Mouse (Mus musculus) left cerebral cortex, adult 18-20 months (tissue): Measurements from ENCODE around the gene Iglon5. TPM values are rescaled to one million over a fixed set of nuclear protein-coding genes. Genes with fewer than 3 reads are reported as not detected.

Experiments
- DNase-seq, 2 experiments: peaks; one replicate each; pipeline ENCODE4 v3.0.0; 2021 to 2022; ENCODE audit warnings: low spot score in 2 of 2, mixed read lengths in 1 of 2
- total RNA-seq, 2 experiments: library from RNA; stranded (reverse); gene quantifications; 2 replicates each; pipeline ENCODE4 v1.2.3; 2021

The Iglon5 gene
- total RNA-seq, 2 experiments from 2014 or later: 20.6 to 24.9 TPM

DNA sequence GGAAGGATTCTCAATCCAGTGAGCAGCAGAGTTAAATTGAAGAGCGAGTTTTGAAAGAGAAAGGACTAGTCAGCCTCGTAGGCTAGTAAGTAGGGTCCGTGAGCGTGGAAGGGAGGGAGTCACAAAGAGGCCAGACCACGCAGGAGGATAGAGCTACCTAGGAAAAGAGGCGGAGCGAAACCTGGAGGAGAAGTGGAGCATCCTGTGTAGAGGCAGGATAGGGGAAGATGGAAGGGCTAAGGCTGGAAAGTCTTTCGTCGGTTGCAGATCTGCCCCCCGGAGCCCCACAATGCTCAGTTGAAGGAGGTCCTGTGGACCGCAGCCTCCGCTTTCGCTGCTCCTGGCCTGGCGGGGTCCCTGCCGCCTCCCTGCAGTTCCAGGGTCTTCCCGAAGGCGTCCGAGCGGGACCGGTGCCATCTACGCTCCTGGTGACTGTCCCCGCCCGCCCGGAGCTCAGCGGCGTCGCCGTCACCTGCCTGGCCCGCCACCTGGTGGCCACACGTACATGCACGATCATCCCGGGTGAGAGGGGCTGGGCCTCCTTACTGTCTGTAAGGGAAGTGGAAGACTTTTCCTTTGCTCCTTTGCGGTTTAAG, 23.7 kb downstream of the Iglon5 start:
- peak; percentile 71 to 72 for DNase-seq

DNA sequence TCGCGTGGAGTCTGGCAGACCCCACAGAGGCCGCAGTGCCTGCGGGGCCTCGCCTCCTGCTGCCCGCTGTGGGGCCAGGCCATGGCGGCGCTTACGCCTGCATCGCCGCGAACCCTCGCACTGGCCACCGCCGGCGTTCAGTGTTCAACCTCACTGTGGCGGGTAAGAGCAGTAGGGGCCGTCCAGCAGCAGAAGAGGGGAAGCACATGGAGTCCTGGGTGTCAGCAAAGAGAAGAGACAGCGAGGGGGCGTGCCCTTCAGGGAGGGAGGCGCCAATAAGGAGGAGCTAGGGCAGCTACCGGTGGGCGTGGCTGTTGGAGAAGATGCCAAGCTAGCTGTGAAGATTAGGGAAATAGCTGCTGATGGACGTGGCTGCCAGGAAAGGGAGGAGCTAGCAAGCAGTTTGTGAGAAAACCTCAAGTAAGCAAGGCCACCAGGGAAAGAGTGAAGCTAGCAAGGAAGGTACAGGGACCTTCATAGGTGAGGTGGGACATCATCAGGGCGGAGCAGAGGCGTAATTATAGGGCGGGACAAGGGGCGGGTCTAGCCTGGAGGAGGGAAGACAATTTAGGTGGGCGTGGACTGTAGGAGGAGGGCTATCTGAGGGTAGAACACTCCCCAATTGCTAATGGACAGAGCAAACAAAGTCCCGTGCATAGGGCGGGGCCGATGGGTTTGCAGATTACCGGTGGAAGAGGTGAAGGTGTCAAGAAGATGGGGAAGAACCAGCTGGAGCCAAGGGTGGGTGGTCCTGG, 24.4 kb downstream of the Iglon5 start:
- DNase-seq: peak; percentile 62 to 68

DNA sequence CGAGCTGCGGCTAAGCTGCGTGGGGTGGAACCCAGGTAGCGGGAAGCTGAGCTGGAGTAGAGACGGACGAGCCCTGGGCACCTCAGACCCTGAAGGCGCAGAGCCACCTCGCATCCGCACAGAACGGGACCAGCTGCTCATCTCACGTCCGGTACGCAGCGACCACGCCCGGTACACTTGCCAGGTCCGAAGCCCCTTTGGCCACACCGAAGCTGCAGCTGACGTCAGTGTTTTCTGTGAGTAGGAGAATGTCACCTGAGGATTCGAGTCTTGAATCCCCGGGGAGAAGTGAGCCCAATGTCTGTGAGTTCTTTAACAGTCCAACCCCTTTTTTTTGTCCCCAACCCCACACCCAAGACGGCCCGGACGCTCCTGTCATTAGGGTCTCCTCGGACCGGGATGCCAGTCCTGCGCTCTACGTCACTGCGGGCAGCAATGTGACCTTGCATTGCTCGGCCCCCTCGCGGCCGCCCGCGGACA, 25.0 kb downstream of the Iglon5 start:
- no peak for DNase-seq

DNA sequence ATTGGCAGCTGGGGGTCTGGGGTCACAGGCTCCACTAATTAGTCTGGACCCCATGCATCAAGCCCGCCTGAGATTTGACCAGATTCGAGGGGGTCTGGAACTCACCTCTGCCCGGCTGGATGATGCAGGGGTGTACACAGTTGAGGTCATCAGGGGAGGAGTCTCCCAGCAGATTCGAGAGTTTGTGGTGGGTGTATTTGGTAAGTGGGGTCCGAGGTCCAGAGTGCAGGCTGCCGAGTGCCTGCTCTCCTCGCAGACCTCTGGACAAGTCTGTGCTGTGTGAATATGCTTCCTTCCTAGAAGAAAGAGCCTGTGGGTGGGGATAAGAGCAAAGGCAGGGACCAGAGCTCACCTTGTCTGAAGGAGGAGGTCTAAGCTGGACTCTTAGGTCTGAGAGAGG, 25.9 kb downstream of the Iglon5 start:
- no peak for DNase-seq

DNA sequence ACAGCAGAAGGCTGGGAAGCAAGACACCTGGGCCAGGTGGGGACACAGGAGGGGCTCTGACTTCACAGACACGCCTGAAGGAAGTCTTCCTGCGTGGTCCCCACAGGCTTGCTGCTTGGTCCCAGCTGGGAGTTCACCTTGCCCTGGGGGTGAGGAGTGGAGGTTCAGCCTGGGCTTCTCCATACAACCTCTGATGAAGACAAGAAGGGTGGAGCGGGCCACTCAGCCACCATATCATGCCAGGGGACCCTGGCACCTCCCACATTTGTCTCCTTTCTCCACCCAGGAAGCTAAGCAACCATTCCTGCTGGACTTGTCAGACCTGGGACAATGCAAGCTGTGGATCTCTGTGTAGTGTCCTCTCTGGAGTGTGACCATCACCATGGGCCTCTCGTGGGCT, 27.0 kb downstream of the Iglon5 start, which contains the start of gene Vsig10l:
TSS of gene Vsig10l (plus strand) at position 301 of the 400 bp plus-strand sequence.
- DNase-seq: no peak

DNA sequence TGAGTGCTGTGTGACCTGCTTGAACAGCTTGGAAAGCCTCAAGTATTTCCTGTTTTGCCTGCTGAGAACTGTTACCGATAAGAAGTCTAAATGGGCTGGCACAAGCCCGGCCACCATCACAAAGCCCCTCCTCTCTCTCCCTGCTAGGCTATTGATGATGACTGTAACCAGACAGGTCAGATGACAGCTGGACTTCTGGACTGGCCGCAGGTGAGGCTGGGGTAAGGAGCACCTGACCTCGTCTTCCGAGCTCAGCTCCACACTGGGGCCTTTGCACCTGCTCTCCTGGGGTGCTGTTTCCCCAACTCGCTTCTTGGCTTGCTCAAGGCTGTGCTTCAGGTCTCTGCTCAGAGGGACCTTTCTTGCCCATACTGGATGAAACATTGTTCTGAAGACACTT, 35.5 kb downstream of the Iglon5 start:
- no peak for DNase-seq

DNA sequence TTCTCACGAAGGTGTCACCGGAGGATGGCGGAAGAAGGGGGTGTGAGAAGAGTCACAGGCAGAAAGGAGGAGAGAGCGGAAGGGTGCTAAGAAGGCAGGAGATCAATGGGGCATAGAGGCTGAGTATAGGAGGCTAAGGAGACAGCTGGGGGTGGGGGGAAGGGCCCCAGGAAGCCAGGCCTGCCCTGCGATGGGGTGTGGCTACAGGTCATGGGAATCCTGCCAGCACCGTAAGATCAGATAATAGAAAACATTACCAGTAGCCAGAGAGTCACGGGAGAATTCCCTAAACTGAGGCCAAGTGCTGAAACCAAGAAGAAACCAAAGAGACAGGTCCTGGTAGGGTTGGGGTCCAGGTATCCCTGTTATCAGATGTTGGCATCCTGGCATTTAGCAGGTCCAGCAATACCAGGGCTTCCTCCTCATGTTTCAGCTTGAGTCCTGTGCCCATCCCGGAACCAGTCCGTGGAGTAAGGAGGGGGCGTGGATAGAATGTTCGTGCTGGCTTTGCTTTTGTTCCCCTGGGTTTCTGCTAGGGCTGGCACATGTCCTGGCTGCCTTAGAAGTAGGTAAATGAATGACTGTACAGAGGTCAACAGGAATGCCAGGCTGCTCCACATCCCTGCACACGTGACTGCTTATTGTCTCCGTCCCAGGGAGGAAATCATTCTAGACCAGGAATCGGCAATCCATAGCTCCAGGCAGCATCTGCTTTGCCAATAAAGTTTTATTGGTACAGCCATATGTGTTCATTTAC, 36.1 kb downstream of the Iglon5 start:
- DNase-seq: no peak

DNA sequence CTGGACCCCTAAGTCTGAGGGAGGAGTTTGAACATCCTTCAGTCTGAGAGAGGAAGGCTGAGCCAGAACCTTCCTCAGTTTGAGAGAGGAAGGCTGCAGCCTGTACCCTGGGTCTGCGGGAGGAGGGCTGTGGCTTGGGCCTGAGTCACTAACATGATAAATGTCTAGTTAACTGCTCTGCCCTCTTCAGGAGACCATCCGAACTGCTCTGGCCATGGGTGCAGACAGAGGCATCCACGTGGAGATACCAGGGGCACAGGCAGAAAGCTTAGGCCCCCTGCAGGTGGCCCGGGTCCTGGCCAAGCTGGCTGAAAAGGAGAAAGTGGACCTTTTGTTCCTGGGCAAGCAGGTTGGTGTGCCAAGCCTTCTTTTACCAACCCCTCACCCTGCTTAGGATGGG, 37.3 kb downstream of the Iglon5 start:
- no peak for DNase-seq

DNA sequence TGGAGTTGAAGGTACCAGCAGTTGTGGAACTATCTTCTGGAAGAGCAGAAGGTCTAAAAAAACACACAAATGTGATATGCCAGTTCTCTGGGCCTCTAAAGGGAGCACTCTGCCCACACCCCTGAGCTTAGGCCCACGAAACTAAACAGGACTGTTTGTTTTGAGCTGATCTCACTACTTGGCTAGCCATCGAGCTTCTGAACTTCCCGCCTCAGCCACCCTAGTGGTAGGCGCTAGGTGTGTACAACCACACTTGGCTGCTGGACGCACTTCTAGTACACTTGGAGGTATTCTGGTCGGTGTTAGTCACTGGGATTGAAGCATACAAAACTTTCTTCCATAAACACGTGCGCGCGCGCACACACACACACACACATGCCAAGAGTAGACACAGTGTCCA, 38.1 kb downstream of the Iglon5 start:
- no peak for DNase-seq

DNA sequence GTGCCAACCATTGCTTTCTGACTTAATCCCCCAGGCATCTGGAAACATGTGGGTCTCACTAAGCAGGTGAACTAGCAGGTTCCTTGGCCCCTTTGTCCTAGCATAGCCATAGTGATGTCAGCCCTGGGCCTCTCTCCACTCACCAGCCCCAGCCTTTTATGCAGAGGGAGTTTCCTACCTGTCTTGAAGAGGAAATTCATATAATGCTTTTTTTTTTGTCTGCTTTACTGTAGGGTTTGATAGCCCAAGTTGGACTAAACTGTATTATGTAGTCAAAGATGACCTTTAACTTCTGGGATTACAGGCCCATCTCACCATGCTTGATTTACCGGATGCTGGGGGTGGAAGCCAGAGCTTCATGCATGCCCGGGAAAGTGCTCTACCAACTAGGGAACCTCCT, 40.1 kb downstream of the Iglon5 start:
- DNase-seq: no peak

DNA sequence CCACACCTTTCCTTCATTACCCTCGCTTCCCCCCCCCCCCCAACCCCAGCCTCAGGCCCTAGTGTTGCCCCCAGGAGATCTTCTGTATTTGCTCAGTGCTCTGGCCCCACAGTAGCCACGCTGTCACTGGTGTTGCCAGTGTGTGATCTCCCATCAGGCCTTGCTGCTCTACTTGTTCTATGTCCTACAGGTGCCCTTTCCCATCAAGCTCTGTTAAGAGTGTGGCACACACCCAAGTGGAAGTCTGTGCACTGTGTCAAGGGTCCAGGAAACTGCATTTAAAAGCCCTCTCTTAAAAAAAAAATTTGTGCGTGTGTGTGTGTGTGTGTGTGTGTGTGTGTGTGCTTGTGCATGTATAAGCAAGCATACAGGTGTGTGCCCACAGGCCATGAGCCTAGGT, 41.6 kb downstream of the Iglon5 start:
- DNase-seq: no peak

DNA sequence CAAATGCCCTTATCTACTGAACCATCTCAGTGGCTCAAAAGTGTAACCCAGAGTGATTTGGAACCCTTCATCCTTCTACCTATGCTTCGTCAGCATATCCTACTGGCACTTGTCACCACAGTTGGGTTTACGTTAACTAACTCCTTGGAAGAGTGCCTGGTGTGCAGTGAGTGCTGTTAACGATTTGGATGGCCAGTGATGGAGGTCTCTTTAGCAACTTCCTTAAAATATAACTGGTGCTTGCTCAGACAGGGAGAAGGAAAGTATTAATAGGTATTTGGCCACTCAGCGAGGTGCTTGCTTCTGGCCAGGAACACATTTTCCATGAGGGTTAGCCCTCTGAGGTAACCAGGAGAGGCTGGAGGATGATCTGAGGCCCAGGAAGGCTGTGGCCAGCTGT, 42.1 kb downstream of the Iglon5 start:
- DNase-seq: no peak

DNA sequence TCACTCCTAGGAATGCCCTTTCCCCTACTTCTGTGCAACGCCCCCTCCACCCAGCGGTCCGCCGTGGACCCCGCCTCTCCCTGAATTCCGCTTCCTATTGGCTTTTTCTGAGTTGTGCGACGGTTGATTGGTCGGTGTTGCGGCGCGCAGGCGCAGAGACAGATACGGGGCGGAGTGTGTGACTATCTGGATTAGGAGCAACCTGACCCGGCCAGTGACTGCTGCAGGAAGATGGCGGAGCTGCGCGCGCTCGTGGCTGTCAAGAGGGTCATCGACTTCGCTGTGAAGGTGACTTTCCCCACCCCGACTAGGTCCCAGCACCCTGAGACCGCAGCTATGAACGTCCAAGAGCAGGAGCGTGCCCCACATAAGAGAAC, 46.0 kb downstream of the Iglon5 start, which contains the start of the genes Etfb and Gm45233:
TSS of gene Etfb (plus strand) at position 167 of the 377 bp plus-strand sequence.
TSS of gene Gm45233 (plus strand) at position 212 of the 377 bp plus-strand sequence.
- DNase-seq: peak; percentile 90 to 95

DNA sequence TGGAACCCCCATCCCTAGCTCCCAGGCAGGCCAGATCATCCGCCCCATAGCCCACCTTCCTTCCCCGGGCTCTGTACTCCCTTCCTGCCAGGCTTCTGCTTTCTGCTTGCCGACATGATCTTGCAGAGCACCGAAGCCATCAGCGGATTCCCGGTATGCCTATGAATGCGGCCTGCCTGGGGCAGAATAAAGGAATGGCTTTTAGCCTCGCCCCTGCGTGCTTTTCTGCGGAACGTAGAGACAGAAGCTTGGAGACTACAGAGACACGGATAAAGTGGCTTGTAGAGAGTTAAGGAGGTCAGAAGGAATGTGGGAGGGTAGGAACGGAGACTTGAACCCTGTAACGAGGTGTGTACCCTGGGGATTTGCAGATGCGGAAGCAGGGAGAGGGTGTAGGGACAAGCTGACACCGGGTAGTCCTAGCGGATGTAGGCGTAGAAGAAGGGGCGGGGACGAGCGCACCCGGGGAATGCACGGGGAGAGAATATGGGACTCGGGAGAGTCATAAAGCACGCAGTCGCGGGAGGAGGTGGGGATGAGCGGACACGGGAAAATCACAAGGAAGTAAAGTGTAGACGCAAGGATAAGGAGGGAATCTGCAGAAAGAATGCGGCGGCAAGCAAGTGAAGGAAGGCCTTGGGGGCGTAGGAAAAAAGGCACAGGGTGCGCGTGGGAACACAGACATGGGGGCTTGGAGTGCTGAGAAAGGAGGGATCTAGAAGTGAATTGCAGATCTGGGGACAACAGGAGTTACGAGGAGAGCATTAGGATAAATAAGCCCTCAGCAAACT, 46.6 kb downstream of the Iglon5 start:
- peak; percentile 53 to 75 for DNase-seq

DNA sequence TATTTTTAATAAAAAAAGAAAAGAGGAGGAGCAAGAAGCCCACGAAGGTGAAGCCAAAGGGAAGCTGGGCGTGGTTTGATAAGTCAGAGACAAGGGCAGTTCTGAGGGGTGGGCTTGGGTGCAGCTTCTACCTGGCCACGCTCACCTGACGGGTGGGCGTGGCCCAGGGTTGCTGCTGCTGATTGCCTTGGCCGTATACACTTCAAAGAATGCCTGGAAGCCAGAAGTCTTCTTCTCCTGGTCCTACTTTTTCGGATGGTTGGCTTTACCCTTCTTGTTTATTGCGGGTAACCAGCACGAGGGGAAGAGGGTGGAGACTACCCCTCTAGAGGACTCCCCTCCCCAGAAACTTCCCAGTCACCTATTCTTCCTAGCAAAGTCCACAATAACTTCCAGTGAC, 47.2 kb downstream of the Iglon5 start:
- DNase-seq: no peak

DNA sequence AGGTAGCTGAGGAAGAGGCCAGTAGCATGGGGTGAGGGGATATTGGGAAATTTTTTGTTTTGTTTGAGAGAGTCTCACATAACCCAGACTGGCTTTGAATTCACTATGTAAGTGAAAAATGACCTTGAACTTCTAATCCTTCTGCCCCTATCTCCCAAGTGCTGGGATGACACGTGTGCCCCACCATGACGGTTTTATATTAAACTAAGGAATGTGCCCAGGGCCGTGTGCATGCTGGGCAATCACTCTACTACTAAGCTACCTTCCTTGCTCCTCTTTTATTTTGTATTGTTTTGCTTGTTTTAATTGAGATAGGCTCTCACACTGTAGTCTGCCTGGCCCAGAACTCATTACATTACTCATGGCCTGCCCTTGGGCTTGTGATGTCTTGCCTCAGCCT, 48.8 kb downstream of the Iglon5 start:
- no peak for DNase-seq

DNA sequence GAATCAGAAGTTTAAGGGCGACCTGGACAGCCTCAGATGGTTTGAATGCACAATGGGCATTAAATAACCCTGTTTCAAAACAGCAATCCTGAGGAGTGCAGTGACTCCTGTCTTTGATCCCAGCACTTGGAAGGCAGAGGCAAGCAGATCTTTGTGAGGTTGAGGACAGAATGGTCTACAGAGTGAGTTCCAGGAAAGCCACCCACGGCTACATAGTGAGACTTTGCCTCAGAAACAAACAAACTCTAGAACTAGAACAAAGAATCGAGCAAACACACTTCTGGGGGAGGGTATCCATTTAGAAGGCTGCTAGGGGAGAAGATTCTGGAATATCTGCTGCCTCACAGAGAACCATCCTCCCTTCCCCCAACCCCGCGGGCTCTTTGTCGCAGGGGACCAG, 49.4 kb downstream of the Iglon5 start, which contains the start of gene Cldnd2:
TSS of gene Cldnd2 (plus strand) at position 301 of the 400 bp plus-strand sequence.
- DNase-seq: no peak

DNA sequence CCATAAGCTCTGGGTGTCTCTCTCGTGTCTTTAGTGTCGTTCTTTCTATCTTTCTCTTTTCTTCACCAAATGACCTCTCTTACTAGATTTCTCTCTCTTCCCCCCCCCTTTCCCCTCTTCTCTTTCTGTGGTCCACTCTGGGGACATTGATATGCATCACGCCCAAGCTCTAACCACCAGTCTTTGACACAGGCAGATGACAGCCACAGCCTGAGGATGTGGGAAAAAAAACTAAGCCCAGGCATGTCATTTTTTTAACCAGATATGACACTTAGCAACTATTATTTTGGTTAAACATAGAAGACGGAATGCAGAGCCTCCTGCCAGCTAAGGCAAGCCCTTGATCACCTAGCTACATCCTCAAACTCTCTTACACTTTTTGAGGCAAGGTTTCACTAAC, 51.3 kb downstream of the Iglon5 start:
- no peak for DNase-seq

DNA sequence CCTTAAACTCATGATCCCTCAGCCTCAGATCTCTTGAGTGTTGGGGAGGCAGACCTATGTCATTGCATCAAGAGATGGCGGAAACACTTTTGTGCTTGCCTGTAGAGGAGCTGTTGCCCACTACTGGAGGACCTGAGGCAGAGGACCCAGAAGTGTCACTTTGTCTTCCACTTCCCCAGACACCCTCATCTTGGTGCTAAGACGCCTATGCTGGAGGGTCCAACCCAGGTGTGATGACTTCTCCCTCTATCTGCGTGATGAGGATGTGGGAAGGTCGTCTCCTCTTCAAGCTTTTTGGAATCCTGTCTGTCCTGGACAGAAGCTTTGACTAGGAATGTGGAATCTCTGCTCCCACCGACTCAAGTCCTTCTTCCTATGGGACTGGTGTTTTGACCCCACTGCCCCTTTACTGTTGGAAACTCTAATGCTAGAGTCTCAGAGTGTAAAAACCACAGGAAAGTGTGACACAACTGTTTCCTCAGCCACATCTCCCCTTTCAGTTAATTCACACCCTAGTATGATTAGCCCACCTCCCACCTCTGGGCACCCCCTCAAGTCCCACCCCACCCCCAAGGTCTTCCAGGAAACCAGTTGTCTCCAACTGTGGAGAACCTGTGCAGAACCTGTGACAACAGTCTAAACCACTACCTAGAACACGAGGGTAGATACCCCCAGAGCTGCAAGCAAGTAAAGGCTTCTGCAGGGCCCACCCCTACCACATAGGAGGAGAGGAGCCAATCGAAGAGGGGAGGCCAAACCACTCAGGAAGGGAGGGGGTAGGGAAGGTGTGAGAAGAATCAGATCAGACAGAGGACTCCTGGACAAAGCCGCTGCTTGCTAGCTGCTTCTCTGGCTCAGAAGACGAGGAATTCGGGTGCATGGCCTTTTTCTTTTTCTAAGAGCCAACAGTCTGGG, 53.3 kb downstream of the Iglon5 start, which contains the start of gene Nkg7:
TSS of gene Nkg7 (plus strand) at position 733 of the 915 bp plus-strand sequence.
- DNase-seq: no peak

DNA sequence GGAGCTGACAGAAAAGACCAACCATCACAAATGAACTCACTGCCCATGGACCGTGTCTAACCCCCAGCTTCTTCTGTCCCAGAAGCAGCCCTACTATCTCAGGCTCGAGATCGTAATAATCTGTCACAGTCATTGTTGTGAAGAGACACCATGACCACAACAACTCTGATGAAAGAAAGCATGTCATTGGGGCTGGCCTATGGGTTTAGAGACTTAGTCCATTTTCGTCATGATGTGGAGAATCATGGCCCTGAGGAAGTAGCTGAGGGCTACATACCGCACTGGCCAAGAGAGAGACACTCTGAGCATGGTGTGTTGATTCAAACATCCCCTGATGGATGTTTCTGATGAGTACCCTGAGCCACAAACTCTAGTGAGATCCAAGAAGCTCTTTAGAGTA, 55.2 kb downstream of the Iglon5 start:
- no peak for DNase-seq
